Mouse (Mus musculus) testis, adult 2 months (tissue): ENCODE measurements around the gene Setd7.

Experiments used
- CTCF ChIP-seq: fragments of 200-500 bp; IDR thresholded peaks from 2 replicates; pipeline ENCODE4 v1.5.1; 2012; ENCODE audit warnings: low read depth, mild to moderate bottlenecking, inconsistent platforms, low read length, moderate library complexity; ENCODE audit not compliant: control insufficient read depth, insufficient read depth, insufficient replicate concordance
- POLR2A ChIP-seq: fragments of 200-500 bp; IDR thresholded peaks from 2 replicates; pipeline ENCODE4 v1.6.1; 2012; ENCODE audit warnings: low read depth, mild to moderate bottlenecking, inconsistent platforms, low read length, moderate library complexity; ENCODE audit not compliant: control insufficient read depth

DNA sequence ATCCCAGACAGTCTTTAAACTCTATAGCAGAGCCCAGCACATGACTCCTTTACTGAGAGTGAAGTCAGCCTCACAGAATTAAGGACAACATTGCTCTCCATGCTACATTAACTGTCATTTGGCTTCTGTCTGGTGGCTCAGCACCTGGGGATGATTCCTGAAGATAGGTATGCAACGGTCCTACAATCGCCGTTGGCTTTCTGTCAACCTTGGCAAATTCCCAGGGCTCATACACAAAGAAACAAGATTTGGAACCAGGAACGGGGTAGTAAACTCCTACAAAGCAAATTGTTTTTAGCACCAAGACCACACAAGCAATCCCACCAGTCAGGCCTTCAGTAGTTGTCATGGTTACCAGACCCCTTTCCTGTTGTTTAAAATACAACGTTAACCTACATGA is 27.1 kb downstream of the Setd7 start:
- TF ChIP-seq POLR2A (no peak), CTCF (no peak)
